Mouse (Mus musculus) heart, embryonic 14.5 days (tissue): Measurements from ENCODE around the gene Dab1. TPM values are rescaled to one million over a fixed set of nuclear protein-coding genes. Genes with fewer than 3 reads are reported as not detected.

Source experiments
- ATAC-seq: fragments of 200-750 bp; cut with Nextera tagmentation; 2 replicates; pipeline ENCODE4 v1.8.0; 2017; ENCODE audit warnings: low read depth, moderate TSS enrichment; ENCODE audit not compliant: insufficient number of reproducible peaks, insufficient read depth, low FRiP score
- H3K27ac ChIP-seq, 2 experiments: fragments of 200-500 bp in 1 of 2; fragments of 300-500 bp in 1 of 2; sonication (generic) in 1 of 2; replicated peaks in 1 of 2; 2 replicates each; pipeline ENCODE4 v1.5.1; 2012 to 2014; ENCODE audit warnings: low read depth in 2 of 2, low read length in 2 of 2, control low read depth in 1 of 2, mild to moderate bottlenecking in 1 of 2, mixed read lengths in 1 of 2; ENCODE audit not compliant: control insufficient read depth in 1 of 2, insufficient read depth in 1 of 2
- H3K27me3 ChIP-seq: fragments of 300-500 bp; sonication (generic); 2 replicates; pipeline ENCODE4 v1.6.1; 2014; ENCODE audit warnings: mild to moderate bottlenecking, low read length, control low read depth; ENCODE audit not compliant: control insufficient read depth, insufficient read depth
- H3K36me3 ChIP-seq: fragments of 300-500 bp; sonication (generic); 2 replicates; pipeline ENCODE4 v1.6.1; 2014; ENCODE audit warnings: mild to moderate bottlenecking, control low read depth, low read length, mixed read lengths; ENCODE audit not compliant: control insufficient read depth, insufficient read depth
- H3K4me1 ChIP-seq, 2 experiments: fragments of 200-500 bp in 1 of 2; fragments of 300-500 bp in 1 of 2; sonication (generic) in 1 of 2; 2 replicates each; pipeline ENCODE4 v1.6.1; 2012 to 2014; ENCODE audit warnings: low read length in 2 of 2, control low read depth in 1 of 2, mixed read lengths in 1 of 2; ENCODE audit not compliant: control insufficient read depth in 2 of 2, insufficient read depth in 2 of 2
- H3K4me2 ChIP-seq: fragments of 300-500 bp; sonication (generic); 2 replicates; pipeline ENCODE4 v1.6.1; 2014; ENCODE audit warnings: mild to moderate bottlenecking, low read length
- H3K4me3 ChIP-seq, 2 experiments: fragments of 200-500 bp in 1 of 2; fragments of 300-500 bp in 1 of 2; sonication (generic) in 1 of 2; 2 replicates each; pipeline ENCODE4 v1.5.1; 2012 to 2014; ENCODE audit warnings: low read length in 2 of 2, mild to moderate bottlenecking in 2 of 2, control low read depth in 1 of 2, low read depth in 1 of 2, moderate library complexity in 1 of 2; ENCODE audit not compliant: control insufficient read depth in 1 of 2, insufficient read depth in 1 of 2
- H3K9ac ChIP-seq: fragments of 300-500 bp; sonication (generic); 2 replicates; pipeline ENCODE4 v1.6.1; 2014; ENCODE audit warnings: mild to moderate bottlenecking, low read length
- H3K9me3 ChIP-seq: fragments of 300-500 bp; sonication (generic); 2 replicates; pipeline ENCODE4 v1.6.1; 2016; ENCODE audit warnings: low read length, control low read depth; ENCODE audit not compliant: control insufficient read depth
- WGBS: fragments of 180-500 bp; shearing (Covaris S2); extraction: QIAGEN DNeasy Blood & Tissue Kit; methylation state at CpG from one replicate; pipeline ENCODE4 v1.1.7; 2014; 5-methylcytosine and 5-hydroxymethylcytosine counted together
- polyA plus RNA-seq: library from polyadenylated mRNA; unstranded; fragments of >200 nt; fragmentation: Nextera tagmentation; extraction: Ambion mirVana; gene quantifications from 2 replicates; pipeline ENCODE4 v1.2.1, GENCODE M21; 2014

The Dab1 gene
- polyA plus RNA-seq, 1 experiment from 2014 or later = 0.99 TPM

DNA sequence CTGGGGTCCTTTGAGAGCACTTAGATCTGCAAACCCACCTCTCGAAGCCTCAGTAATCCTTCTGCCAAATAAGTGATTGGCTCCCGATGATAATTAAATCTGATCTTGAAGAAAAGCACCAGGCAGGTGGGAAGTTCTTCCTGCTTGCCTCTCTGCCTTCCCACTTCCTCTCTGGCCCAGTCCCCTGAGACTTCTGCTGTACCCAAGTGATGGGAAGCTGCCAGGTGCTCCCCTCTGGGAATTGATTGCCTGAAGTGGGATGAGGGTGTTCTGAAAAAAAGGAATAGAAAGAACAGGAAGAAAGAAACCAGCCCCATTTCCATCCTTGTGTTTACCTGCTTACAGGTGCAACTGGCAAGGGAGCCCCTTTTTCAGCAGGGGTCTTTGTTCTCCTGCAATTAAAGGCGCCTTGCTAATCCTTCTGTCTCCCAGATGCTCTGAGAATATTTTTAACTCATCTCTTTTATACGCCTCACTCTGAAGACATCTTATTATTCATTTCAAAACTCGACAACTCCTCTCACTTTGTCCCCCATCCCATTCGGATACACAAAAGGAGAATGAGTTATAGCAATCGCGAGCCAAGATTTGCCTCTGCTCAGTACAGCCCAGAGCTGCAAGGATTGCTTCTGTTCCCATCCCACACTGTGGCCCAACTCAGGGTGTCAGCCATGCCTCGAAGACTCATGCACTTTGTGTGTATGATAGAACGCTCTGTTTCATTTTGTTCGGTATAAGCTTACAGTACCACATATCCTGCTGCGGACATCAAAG lies 1043.9 kb downstream of the Dab1 start:
- H3K9ac ChIP-seq = no peak overlapping the region
- no peaks in the 10 kb centered on the region for H3K36me3 ChIP-seq
- ATAC-seq = no peak
- H3K9me3 ChIP-seq = no peaks in the 10 kb centered on the region
- H3K27ac ChIP-seq = no peak overlapping the region
- H3K4me1 ChIP-seq = no peaks in the 10 kb centered on the region
- H3K27me3 ChIP-seq = no peaks in the 10 kb centered on the region
- WGBS = 73% methylated on average over 12 of the region's 12 CpGs
- no peak overlapping the region for H3K4me2 ChIP-seq
- no peak overlapping the region for H3K4me3 ChIP-seq

DNA sequence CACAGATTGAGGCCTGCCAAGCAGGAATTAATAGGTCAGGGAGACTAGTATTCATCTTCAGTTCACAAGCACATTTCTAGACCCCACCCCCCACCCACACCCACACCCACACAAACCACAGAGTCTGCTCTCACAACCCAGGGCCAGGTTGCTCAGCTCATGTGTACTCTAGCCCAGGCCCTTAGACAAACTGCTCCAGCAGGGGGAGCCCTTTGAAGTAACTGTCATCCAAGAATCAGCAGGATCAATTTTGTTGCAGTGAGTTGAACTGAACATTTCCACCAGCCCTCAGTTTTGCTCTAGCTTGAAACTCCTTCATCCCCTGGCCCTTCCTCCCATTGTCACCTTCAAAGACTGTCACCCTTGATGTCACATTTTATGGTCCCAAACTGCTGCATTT lies 1046.4 kb downstream of the Dab1 start:
- no peak overlapping the region for H3K9ac ChIP-seq
- no peaks in the 10 kb centered on the region for H3K4me1 ChIP-seq
- H3K27me3 ChIP-seq = no peaks in the 10 kb centered on the region
- no peak overlapping the region for H3K4me2 ChIP-seq
- H3K9me3 ChIP-seq = no peaks in the 10 kb centered on the region
- no peak overlapping the region for H3K27ac ChIP-seq
- H3K4me3 ChIP-seq = no peak overlapping the region
- no peak for ATAC-seq
- H3K36me3 ChIP-seq = no peaks in the 10 kb centered on the region

DNA sequence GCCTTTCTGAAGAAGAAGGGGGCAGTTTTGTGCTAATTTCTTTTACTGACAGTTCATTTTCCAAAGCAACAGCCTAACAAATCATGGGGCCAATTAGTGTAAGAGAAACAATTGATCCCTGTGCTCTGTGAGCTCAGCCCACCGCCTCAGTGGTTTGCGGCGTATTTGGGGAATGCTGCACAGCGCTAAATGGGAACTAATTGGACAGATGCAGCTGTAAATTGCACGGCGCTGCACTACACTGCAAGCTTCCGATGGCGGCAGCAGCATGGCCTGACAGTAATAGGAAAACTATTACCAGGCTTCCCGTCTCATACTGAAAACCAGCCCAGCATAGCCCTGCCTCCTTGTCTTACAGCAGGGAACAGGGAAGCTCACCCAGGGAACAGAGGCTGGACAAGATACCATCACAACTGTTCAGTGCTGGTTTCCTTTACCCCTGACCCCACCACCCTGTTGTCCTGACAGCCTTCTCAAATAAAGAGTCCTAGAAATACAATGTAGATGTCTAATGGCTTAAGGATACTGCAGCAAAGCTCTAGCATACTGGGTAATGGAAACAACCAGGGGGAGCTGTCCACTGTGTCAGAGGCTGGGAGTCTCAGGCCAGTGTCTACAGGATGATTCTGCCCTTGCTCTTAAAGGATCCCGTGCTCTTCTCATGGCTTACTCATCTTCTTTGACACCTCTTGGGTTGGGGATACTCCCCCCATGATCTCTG lies 1047.8 kb downstream of the Dab1 start:
- Histone ChIP-seq H3K4me2 (no peak overlapping the region), H3K27ac (no peak overlapping the region), H3K27me3 (no peaks in the 10 kb centered on the region), H3K36me3 (no peaks in the 10 kb centered on the region), H3K4me1 (no peaks in the 10 kb centered on the region), H3K9ac (no peak overlapping the region), H3K4me3 (no peak overlapping the region), H3K9me3 (no peaks in the 10 kb centered on the region)
- no peak for ATAC-seq
- 84% methylated on average over 10 of the region's 10 CpGs for WGBS

DNA sequence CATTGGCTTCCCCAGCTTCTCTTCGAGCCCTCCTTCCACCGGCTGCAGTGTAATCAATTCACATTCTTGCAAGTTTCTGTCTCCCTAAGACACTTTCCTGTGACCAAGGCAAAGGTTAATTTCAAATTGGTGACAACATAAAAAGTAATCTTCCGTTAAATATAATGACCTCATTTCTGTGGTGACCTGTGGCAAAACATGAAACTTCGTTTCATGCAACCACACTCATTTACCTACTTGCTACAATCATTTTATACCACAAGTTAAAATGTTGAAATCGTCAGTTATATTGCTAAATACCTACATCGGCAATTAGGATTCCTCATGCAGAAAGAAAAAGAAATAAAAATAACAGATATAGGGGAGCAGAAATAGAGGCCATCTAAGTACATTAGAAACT lies 1048.9 kb downstream of the Dab1 start:
- H3K9me3 ChIP-seq = no peaks in the 10 kb centered on the region
- H3K4me2 ChIP-seq = no peak overlapping the region
- H3K27ac ChIP-seq = no peak overlapping the region
- H3K27me3 ChIP-seq = no peaks in the 10 kb centered on the region
- no peak overlapping the region for H3K4me3 ChIP-seq
- ATAC-seq = no peak
- H3K9ac ChIP-seq = no peak overlapping the region
- WGBS = 78% methylated on average over 6 of the region's 6 CpGs
- H3K36me3 ChIP-seq = no peaks in the 10 kb centered on the region
- H3K4me1 ChIP-seq = no peaks in the 10 kb centered on the region

DNA sequence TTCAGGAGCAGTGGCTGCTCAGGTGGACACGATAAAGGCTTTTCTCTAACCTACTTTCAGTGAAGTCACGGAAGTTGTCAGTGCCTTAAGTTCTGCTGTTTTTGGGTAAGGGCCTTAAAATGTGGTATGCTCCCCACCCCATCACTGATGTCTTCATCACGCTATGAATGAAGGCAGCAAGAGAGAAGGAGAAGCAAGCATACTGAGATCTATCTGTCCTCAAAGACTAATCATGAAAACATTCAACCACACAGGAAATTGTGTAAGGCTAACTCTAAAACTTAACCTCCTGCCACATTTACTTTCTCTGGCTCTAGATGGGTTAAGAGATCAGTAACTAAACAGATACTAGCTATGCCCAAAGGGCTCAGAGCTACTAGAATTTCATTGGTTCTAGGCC lies 1050.2 kb downstream of the Dab1 start:
- 84% methylated on average over 3 of the region's 3 CpGs for WGBS
- Histone ChIP-seq H3K27me3 (no peaks in the 10 kb centered on the region), H3K27ac (no peak overlapping the region), H3K9me3 (no peaks in the 10 kb centered on the region), H3K4me2 (no peak overlapping the region), H3K4me3 (no peak overlapping the region), H3K36me3 (no peaks in the 10 kb centered on the region), H3K4me1 (no peaks in the 10 kb centered on the region), H3K9ac (no peak overlapping the region)
- ATAC-seq = no peak

DNA sequence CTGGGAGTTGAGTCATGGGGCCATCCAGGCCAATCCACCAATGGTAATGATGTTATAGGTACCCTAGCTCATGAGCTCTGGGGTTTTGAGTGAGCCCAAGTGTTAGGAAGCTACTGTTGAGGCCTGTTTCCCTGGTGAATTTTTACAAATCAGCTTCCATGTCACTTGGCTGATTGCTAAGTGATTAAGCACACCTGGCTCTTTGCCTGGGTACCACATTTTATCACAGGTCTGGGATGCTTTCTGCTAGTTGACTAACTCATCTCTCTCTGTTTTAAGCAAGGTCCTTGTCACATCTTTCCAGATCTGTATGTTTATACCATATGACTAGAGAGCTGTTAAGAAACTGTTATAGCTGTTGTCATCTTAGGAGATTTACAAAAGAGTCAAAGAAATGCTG lies 1051.6 kb downstream of the Dab1 start:
- Histone ChIP-seq H3K27me3 (no peaks in the 10 kb centered on the region), H3K4me3 (no peak overlapping the region), H3K4me2 (no peak overlapping the region), H3K36me3 (no peaks in the 10 kb centered on the region), H3K4me1 (no peaks in the 10 kb centered on the region), H3K9ac (no peak overlapping the region), H3K9me3 (no peaks in the 10 kb centered on the region), H3K27ac (no peak overlapping the region)
- no peak for ATAC-seq

DNA sequence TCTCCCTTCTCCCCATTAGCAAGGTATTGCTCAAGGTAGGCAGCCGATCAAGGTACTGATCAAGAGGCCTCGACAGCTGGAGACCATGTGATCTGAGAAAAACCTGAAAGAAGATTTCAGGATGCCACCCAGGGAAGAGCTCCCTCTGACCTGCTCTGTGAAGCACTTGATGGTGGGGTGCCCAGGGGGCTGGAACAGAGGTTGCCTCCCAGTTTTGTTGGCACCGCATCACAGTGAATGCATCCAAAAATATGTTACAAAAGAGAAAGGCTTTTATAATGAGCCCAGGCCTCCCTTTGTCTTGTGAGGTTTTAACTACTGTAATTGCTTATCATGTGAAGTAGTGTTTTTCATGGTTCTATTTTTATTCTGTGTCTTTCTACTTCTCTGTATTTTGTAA lies 1054.2 kb downstream of the Dab1 start:
- H3K9ac ChIP-seq = no peak overlapping the region
- H3K27me3 ChIP-seq = no peaks in the 10 kb centered on the region
- WGBS = 71% methylated on average over 3 of the region's 3 CpGs
- H3K4me3 ChIP-seq = no peak overlapping the region
- H3K9me3 ChIP-seq = no peaks in the 10 kb centered on the region
- no peaks in the 10 kb centered on the region for H3K36me3 ChIP-seq
- no peaks in the 10 kb centered on the region for H3K4me1 ChIP-seq
- H3K4me2 ChIP-seq = no peak overlapping the region
- ATAC-seq = no peak
- H3K27ac ChIP-seq = no peak overlapping the region

DNA sequence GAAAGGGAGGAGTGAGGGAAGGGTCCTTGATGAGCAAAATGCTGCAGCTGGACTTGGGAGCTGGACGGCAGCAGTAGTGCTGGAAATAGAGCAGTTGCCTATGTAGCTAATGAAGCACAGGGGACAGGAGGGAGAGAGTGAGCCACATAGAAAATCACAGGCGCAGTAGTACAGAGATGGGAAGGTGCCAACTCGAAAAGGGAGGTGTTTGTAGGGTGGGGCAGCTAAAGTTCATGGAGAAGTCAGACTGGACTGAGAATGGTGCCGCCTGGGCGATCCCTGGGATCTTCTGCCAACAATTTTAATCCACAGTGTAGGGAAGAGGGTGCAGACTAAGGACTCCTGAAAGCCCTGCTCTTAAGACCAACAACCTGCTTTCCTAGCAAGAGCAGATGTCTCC lies 1055.5 kb downstream of the Dab1 start:
- no peak for ATAC-seq
- H3K9ac ChIP-seq = no peak overlapping the region
- no peaks in the 10 kb centered on the region for H3K27me3 ChIP-seq
- no peak overlapping the region for H3K4me2 ChIP-seq
- no peaks in the 10 kb centered on the region for H3K9me3 ChIP-seq
- WGBS = 78% methylated on average over 5 of the region's 5 CpGs
- H3K4me1 ChIP-seq = no peaks in the 10 kb centered on the region
- H3K27ac ChIP-seq = no peak overlapping the region
- no peaks in the 10 kb centered on the region for H3K36me3 ChIP-seq
- H3K4me3 ChIP-seq = no peak overlapping the region
